Mouse (Mus musculus) thymus, postnatal 25 days (tissue): ENCODE results near the gene Osbpl7.

Source experiments
- DNase-seq: peaks from one replicate; pipeline ENCODE4 v3.0.0; 2022

The Osbpl7 gene

GRCm38 (mm10) chr11:97050216-97050943, at the start of gene Osbpl7:
TSS of gene Osbpl7 (plus strand) at chr11:97050628.
- DNase-seq, result peak; percentile 87

- DNase-seq, result no peak
Measured at GRCm38 (mm10) chr11:97003170-97003569, 47.3 kb upstream of the Osbpl7 start.

DNA sequence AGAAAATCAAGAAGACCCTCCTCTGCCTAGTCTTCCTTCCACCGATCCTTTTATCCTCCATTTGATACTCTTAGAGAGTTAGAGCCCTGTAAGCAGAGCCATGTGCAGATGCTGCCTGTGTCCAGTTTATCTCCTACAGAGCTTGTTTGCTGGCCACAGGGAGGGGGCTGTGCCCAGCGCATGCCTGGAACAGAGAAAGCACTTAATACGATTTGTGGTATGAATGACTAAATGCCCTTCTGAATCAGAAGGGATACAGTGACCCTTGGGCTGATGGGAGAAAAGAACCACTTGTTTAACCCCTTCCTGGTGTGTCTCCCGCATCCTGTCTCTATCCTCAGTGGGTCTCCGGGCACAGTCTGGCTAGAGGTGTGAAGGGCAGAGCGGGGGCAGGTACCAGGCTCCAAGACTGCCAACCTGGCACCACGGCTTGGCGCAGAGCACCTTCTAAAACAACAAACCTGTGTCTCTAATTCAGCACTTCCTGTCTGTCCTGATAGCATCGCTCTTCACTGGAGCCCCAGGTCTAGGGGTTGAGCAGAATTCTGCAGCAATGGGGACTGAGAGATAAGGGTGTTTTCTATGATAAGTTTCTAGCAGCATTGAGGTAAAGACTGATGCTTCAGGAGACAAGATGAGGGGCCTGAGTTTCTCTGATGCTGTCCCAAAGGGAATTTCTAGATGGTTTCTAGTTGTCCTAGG, 43.2 kb upstream of the Osbpl7 start:
- no peak for DNase-seq

GRCm38 (mm10) chr11:97009198-97009790, 41.1 kb upstream of the Osbpl7 start:
- DNase-seq, result no peak

- DNase-seq, result no peak
Measured at GRCm38 (mm10) chr11:97013121-97013670, 37.2 kb upstream of the Osbpl7 start, which contains the start of gene Sp6. TSS of gene Sp6 (plus strand) at chr11:97013394.

GRCm38 (mm10) chr11:97017696-97018582, 32.5 kb upstream of the Osbpl7 start:
- no peak for DNase-seq

- peak; percentile 62 for DNase-seq
Measured at GRCm38 (mm10) chr11:97018583-97019344, 31.7 kb upstream of the Osbpl7 start.

- DNase-seq, result no peak
Measured at GRCm38 (mm10) chr11:97019345-97019708, 31.1 kb upstream of the Osbpl7 start.

GRCm38 (mm10) chr11:97021121-97021765, 29.2 kb upstream of the Osbpl7 start:
- no peak for DNase-seq

DNA sequence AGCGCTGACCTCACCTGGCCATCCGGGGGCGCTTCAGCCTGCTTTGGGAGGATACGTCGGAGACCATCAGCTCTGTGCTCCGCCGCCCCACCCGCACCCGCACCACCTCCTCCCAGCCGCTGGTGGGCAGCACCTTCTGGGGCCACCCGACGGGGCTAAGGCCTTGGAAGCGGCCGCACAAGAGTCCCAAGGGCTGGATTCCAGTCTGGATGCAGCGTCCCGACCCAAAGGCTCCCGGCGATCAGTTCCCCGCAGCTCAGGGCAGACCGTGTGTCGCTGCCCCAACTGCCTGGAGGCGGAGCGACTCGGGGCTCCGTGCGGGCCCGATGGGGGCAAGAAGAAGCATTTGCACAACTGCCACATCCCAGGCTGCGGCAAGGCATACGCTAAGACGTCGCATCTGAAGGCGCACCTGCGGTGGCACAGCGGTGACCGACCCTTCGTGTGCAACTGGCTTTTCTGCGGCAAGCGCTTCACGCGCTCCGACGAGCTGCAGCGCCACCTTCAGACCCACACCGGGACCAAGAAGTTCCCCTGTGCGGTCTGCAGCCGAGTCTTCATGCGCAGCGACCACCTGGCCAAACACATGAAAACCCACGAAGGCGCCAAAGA, 28.4 kb upstream of the Osbpl7 start:
- peak; percentile 90 for DNase-seq

- no peak for DNase-seq
Measured at GRCm38 (mm10) chr11:97024977-97025376, 25.5 kb upstream of the Osbpl7 start.

DNA sequence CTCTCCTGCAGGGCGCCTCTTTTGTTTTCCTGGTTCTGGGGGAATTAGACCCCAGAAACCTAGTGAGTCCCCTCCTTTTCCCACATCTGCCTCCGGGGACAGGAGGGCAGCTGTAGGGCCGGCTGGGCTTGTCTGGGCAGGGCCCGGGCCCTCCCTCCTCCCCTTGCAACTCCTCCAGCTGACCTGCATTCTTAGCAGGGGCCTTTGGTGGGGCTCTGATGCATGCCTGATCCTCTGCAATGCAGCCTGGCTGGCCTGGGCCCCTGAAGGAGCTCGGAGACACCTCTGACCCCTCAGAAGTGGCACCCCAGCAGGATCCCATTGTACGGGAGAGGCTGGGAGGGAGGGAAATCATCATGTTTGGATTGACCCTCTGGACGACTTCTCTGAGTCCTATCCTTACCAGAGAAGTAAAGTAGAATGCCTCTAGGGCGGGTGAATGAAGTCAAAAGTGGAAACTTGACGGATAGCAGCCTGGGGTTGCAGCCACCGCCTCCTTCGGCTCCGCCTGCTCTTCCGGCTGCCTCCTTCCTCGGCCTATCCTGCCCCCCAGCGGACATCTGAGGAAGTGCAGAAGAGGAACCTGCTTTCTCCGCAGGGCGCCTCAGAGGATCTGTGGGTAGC, 24.6 kb upstream of the Osbpl7 start:
- DNase-seq, result peak; percentile 94

- peak; percentile 85 for DNase-seq
Measured at GRCm38 (mm10) chr11:97029686-97030417, 20.6 kb upstream of the Osbpl7 start, which contains the start of gene Scrn2. TSS of gene Scrn2 (plus strand) at chr11:97029938.

GRCm38 (mm10) chr11:97030426-97030825, 20.0 kb upstream of the Osbpl7 start:
- DNase-seq, result no peak

GRCm38 (mm10) chr11:97031977-97032376, 18.5 kb upstream of the Osbpl7 start:
- no peak for DNase-seq

DNA sequence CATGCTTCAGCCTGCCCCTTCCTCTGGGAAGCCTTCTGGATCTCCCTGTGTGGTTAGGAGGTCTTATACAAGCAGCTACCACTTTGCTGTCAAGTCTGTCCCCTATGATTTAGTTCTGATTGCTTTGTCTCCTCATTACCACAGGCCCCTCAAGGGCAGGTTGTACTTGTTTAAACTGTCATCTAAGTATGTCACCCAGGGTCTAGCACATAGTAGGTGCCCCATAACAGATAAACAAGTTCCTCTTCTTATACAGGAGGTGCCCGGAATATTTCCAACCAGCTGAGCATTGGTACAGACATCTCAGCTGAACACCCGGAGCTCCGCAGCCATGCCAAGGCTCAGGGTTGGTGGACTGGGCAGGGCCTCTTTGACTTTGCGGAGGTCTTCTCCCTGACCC, 17.9 kb upstream of the Osbpl7 start:
- DNase-seq, result no peak

DNA sequence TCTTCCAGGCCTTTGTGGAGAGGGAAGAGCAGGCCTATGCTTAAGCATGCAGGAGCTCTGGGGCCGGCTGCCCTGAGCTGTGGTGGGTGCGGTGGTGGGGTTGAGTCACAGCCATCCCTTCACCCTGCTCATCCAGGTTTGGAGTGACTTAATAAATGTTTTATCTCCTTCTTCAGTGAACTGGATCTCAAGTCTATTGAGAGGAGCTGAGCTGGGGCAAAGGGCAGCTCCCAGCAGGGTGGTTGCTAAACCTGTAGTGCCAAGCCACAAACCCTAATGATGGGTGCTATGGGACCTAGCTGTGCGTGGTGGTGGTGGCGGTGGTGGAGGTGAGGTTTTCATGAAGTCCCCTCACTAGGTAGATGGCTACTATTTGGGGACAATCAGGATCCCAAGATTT, 16.6 kb upstream of the Osbpl7 start:
- DNase-seq, result no peak

GRCm38 (mm10) chr11:97036141-97036540, 14.3 kb upstream of the Osbpl7 start:
- no peak for DNase-seq

DNA sequence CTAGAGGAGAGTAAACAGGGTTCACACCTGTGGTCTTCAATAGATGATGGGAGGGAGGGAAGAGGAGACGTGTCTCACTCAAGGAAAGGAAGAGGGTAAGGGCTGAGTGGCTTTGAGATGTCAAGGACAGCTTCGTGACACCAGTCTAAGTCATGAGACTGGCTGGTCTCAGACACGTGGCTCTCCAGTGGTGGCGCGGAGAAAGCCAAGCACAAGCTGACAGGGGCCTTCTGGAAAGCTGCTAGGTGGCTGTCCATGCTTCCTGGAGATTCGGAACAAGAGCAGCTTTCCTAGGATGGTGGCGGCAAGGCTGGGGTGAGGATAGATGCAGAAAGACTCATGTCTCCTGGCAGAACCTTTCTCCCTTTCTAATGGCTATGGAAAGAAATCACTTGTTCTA, 11.5 kb upstream of the Osbpl7 start:
- DNase-seq, result no peak
